Mouse (Mus musculus): Measurements from ENCODE around the gene Was.
"Not testable (repeated sequence)": the region's sequence is repeated elsewhere in the genome, so short reads cannot be mapped to it uniquely, and the experiment has no call there.

DNA sequence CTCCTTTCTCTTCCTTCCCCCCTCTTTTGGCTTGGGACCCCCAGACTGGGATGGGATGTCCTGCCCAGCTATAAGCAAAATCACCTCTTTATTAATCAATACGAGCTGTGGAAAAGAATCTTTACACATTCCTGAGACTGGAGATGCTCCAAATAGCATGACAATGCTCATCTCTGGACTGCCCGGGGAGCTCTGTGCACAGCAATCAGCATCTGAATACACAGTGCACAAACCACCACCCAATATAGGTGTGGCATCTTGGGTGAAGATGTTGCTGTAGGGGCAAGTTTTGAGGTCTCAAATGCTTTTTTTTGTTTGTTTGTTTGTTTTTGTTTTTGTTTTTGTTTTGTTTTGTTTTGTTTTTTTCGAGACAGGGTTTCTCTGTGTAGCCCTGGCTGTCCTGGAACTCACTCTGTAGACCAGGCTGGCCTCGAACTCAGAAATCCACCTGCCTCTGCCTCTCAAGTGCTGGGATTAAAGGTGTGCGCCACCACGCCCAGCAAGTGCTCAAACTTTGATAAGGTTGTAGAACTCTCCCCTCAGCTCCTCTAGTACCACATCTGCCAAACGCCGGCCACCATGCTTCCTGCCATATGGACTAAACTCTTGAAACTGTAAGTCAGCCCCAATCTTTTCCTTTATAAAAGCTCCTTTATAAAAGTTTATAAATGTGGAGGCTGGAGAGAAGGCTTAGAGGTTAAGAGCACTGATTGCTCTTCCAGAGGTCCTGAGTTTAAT lies 39.1 kb downstream of the Was start:
- TF ChIP-seq CTCF, EP300 (IDR thresholded peaks at IDR 0.05; ENCODE audit: low read depth): not testable (repeated sequence)
